Mouse (Mus musculus): ENCODE measurements around the gene Lrp8.

Gene Lrp8

GRCm38 (mm10) chr4:107848546-107848945, 46.5 kb downstream of the Lrp8 start:
- DNase-seq: no peak

- no peak for DNase-seq
Measured at GRCm38 (mm10) chr4:107849621-107850020, 47.6 kb downstream of the Lrp8 start.

GRCm38 (mm10) chr4:107850091-107850490, 48.0 kb downstream of the Lrp8 start:
- no peak for DNase-seq

- no peak for DNase-seq
Measured at GRCm38 (mm10) chr4:107853333-107853732, 51.3 kb downstream of the Lrp8 start.

- DNase-seq: no peak
Measured at GRCm38 (mm10) chr4:107853836-107854235, 51.8 kb downstream of the Lrp8 start.

- DNase-seq: peak; percentile 55
Measured at GRCm38 (mm10) chr4:107856958-107857686, 55.1 kb downstream of the Lrp8 start.

- DNase-seq: no peak
Measured at GRCm38 (mm10) chr4:107858995-107859394, 56.9 kb downstream of the Lrp8 start.

GRCm38 (mm10) chr4:107864866-107865265, 62.8 kb downstream of the Lrp8 start:
- no peak for DNase-seq

GRCm38 (mm10) chr4:107879254-107880050, 77.4 kb downstream of the Lrp8 start, which contains the start of gene Magoh:
Gene Magoh, plus strand, starts transcription at chr4:107879755.
- peak; percentile 92 for DNase-seq

- no peak for DNase-seq
Measured at GRCm38 (mm10) chr4:107881631-107882030, 79.6 kb downstream of the Lrp8 start.

GRCm38 (mm10) chr4:107886371-107886770, 84.3 kb downstream of the Lrp8 start:
- no peak for DNase-seq

GRCm38 (mm10) chr4:107889385-107889730, 87.3 kb downstream of the Lrp8 start:
- no peak for DNase-seq

- DNase-seq: peak; percentile 97
Measured at GRCm38 (mm10) chr4:107889731-107890432, 87.8 kb downstream of the Lrp8 start, which contains the start of gene 0610037L13Rik. Gene 0610037L13Rik, plus strand, starts transcription at chr4:107889813.

GRCm38 (mm10) chr4:107892663-107893062, 90.6 kb downstream of the Lrp8 start:
- DNase-seq: no peak

- no peak for DNase-seq
Measured at GRCm38 (mm10) chr4:107899211-107899927, 97.3 kb downstream of the Lrp8 start.

GRCm38 (mm10) chr4:107900206-107900605, 98.1 kb downstream of the Lrp8 start:
- DNase-seq: no peak

- DNase-seq: no peak
Measured at GRCm38 (mm10) chr4:107904252-107904651, 102.2 kb downstream of the Lrp8 start.

GRCm38 (mm10) chr4:107906561-107906960, 104.5 kb downstream of the Lrp8 start:
- no peak for DNase-seq

- no peak for DNase-seq
Measured at GRCm38 (mm10) chr4:107910020-107910419, 108.0 kb downstream of the Lrp8 start.

GRCm38 (mm10) chr4:107920336-107920735, 118.3 kb downstream of the Lrp8 start:
- no peak for DNase-seq

- DNase-seq: no peak
Measured at GRCm38 (mm10) chr4:107921152-107921695, 119.2 kb downstream of the Lrp8 start.

- no peak for DNase-seq
Measured at GRCm38 (mm10) chr4:107921952-107922351, 119.9 kb downstream of the Lrp8 start.

Measured in cerebellum, adult 11-12 months (tissue).